Mouse (Mus musculus) hindbrain, embryonic 14.5 days (tissue): ENCODE measurements at regions not wholly inside any gene's neighbourhood (a gene's known extent, or its start where the extent isn't known, plus 50 kb on each side); places are given as distances from the start of the nearest gene placed in this dataset.

ENCODE experiments used
- ATAC-seq: fragments of 200-750 bp; cut with Nextera tagmentation; 2 replicates; pipeline ENCODE4 v1.8.0; 2017; ENCODE audit warnings: moderate number of reproducible peaks, mild to moderate bottlenecking, moderate TSS enrichment, moderate library complexity; ENCODE audit not compliant: low FRiP score
- DNase-seq: peaks from one replicate; pipeline ENCODE4 v3.0.0-alpha.2; 2015; ENCODE audit warnings: low spot score
- H3K27ac ChIP-seq: fragments of 300-500 bp; sonication (generic); 2 replicates; pipeline ENCODE4 v1.5.1; 2014; ENCODE audit warnings: mild to moderate bottlenecking, moderate library complexity
- H3K27me3 ChIP-seq: fragments of 300-500 bp; sonication (generic); 2 replicates; pipeline ENCODE4 v1.6.1; 2014; ENCODE audit warnings: mild to moderate bottlenecking, low read length, mixed read lengths; ENCODE audit not compliant: control insufficient read depth, insufficient read depth
- H3K36me3 ChIP-seq: fragments of 300-500 bp; sonication (generic); replicated peaks from 2 replicates; pipeline ENCODE4 v1.6.1; 2014; ENCODE audit not compliant: control insufficient read depth, insufficient read depth
- H3K4me1 ChIP-seq: fragments of 300-500 bp; sonication (generic); replicated peaks from 2 replicates; pipeline ENCODE4 v1.6.1; 2014; ENCODE audit warnings: antibody characterized with exemption, low read length, mixed read lengths; ENCODE audit not compliant: control insufficient read depth, insufficient read depth
- H3K4me2 ChIP-seq: fragments of 300-500 bp; sonication (generic); replicated peaks from 2 replicates; pipeline ENCODE4 v1.6.1; 2014; ENCODE audit warnings: mild to moderate bottlenecking, moderate library complexity
- H3K4me3 ChIP-seq: fragments of 300-500 bp; sonication (generic); replicated peaks from 2 replicates; pipeline ENCODE4 v1.5.1; 2014; ENCODE audit warnings: mild to moderate bottlenecking, low read length
- H3K9ac ChIP-seq: fragments of 300-500 bp; sonication (generic); 2 replicates; pipeline ENCODE4 v1.6.1; 2014
- H3K9me3 ChIP-seq: fragments of 300-500 bp; sonication (generic); 2 replicates; pipeline ENCODE4 v1.6.1; 2016; ENCODE audit warnings: low read length; ENCODE audit not compliant: control insufficient read depth
- WGBS: fragments of 180-500 bp; shearing (Covaris S2); extraction: QIAGEN DNeasy Blood & Tissue Kit; methylation state at CpG from one replicate; pipeline ENCODE4 v1.1.7; 2014; 5-methylcytosine and 5-hydroxymethylcytosine counted together

GRCm38 (mm10) chr5:106789136-106789535, 92.0 kb upstream of the Zfp644 start:
- Histone ChIP-seq H3K4me3 (no peak overlapping the region), H3K9me3 (no peaks in the 10 kb centered on the region), H3K27ac (no peak overlapping the region), H3K4me2 (no peak overlapping the region), H3K36me3 (no peaks in the 10 kb centered on the region), H3K4me1 (peaks cover 3% of the 10 kb centered on the region), H3K9ac (no peak overlapping the region), H3K27me3 (no peaks in the 10 kb centered on the region)
- WGBS: 49% methylated on average over 3 of the region's 3 CpGs
- ATAC-seq: no peak
- DNase-seq: peak; percentile 53

- Histone ChIP-seq H3K27me3 (no peaks in the 10 kb centered on the region), H3K36me3 (no peaks in the 10 kb centered on the region), H3K4me2 (no peak overlapping the region), H3K9me3 (no peaks in the 10 kb centered on the region), H3K27ac (no peak overlapping the region), H3K4me3 (no peak overlapping the region), H3K4me1 (peaks cover 7% of the 10 kb centered on the region), H3K9ac (no peak overlapping the region)
- ATAC-seq (no peak), DNase-seq (no peak)
- WGBS: 86% methylated on average over 2 of the region's 2 CpGs
These were observed 88.0 kb upstream of the Zfp644 start for GRCm38 (mm10) chr5:106785065-106785464.

GRCm38 (mm10) chr5:106783864-106784609, 87.0 kb upstream of the Zfp644 start:
- peak overlapping the region; percentile 15 for H3K4me3 ChIP-seq
- no peaks in the 10 kb centered on the region for H3K27me3 ChIP-seq
- H3K4me1 ChIP-seq: peaks cover 7% of the 10 kb centered on the region
- no peaks in the 10 kb centered on the region for H3K9me3 ChIP-seq
- H3K36me3 ChIP-seq: no peaks in the 10 kb centered on the region
- WGBS: 24% methylated on average over 11 of the region's 11 CpGs
- 0 out of 2 replicates have a peak overlapping the region, but pooled peaks have one; percentile 20 for H3K9ac ChIP-seq
- no peak overlapping the region for H3K27ac ChIP-seq
- H3K4me2 ChIP-seq: peak overlapping the region; percentile 48
- ATAC-seq: no peak
- no peak for DNase-seq

GRCm38 (mm10) chr5:106780749-106781148, 83.7 kb upstream of the Zfp644 start:
- DNase-seq (no peak), ATAC-seq (no peak)
- H3K9ac ChIP-seq: no peak overlapping the region
- H3K4me1 ChIP-seq: peaks cover 7% of the 10 kb centered on the region
- H3K27me3 ChIP-seq: no peaks in the 10 kb centered on the region
- WGBS: 91% methylated on average over 10 of the region's 10 CpGs
- no peak overlapping the region for H3K4me3 ChIP-seq
- no peak overlapping the region for H3K27ac ChIP-seq
- H3K4me2 ChIP-seq: no peak overlapping the region
- H3K36me3 ChIP-seq: no peaks in the 10 kb centered on the region
- no peaks in the 10 kb centered on the region for H3K9me3 ChIP-seq

- WGBS: 36% methylated on average over 8 of the region's 8 CpGs
- H3K4me1 ChIP-seq: no peaks in the 10 kb centered on the region
- DNase-seq (no peak), ATAC-seq (no peak)
- H3K4me2 ChIP-seq: no peak overlapping the region
- H3K4me3 ChIP-seq: no peak overlapping the region
- H3K9me3 ChIP-seq: no peaks in the 10 kb centered on the region
- H3K27me3 ChIP-seq: no peaks in the 10 kb centered on the region
- no peaks in the 10 kb centered on the region for H3K36me3 ChIP-seq
- H3K9ac ChIP-seq: no peak overlapping the region
- H3K27ac ChIP-seq: no peak overlapping the region
These were observed 81.2 kb upstream of the Zfp644 start for GRCm38 (mm10) chr5:106778176-106778781.

GRCm38 (mm10) chr5:106775010-106775693, 78.1 kb upstream of the Zfp644 start:
- DNase-seq (no peak), ATAC-seq (no peak)
- H3K4me3 ChIP-seq: no peak overlapping the region
- H3K9ac ChIP-seq: no peak overlapping the region
- H3K9me3 ChIP-seq: no peaks in the 10 kb centered on the region
- H3K36me3 ChIP-seq: no peaks in the 10 kb centered on the region
- no peaks in the 10 kb centered on the region for H3K27me3 ChIP-seq
- H3K27ac ChIP-seq: no peak overlapping the region
- H3K4me1 ChIP-seq: no peaks in the 10 kb centered on the region
- WGBS: 53% methylated on average over 5 of the region's 5 CpGs
- H3K4me2 ChIP-seq: no peak overlapping the region

GRCm38 (mm10) chr5:106773201-106773934, 76.3 kb upstream of the Zfp644 start:
- ATAC-seq (no peak), DNase-seq (no peak)
- no peak overlapping the region for H3K4me3 ChIP-seq
- no peaks in the 10 kb centered on the region for H3K4me1 ChIP-seq
- H3K9ac ChIP-seq: no peak overlapping the region
- 28% methylated on average over 3 of the region's 3 CpGs for WGBS
- no peak overlapping the region for H3K27ac ChIP-seq
- H3K27me3 ChIP-seq: no peaks in the 10 kb centered on the region
- H3K36me3 ChIP-seq: no peaks in the 10 kb centered on the region
- H3K9me3 ChIP-seq: no peaks in the 10 kb centered on the region
- H3K4me2 ChIP-seq: no peak overlapping the region

- DNase-seq (no peak), ATAC-seq (no peak)
- Histone ChIP-seq H3K9me3 (no peaks in the 10 kb centered on the region), H3K4me3 (no peak overlapping the region), H3K27me3 (no peaks in the 10 kb centered on the region), H3K4me2 (no peak overlapping the region), H3K9ac (no peak overlapping the region), H3K36me3 (no peaks in the 10 kb centered on the region), H3K4me1 (no peaks in the 10 kb centered on the region), H3K27ac (no peak overlapping the region)
- 92% methylated on average over 1 of the region's 1 CpGs for WGBS
These were observed 73.9 kb upstream of the Zfp644 start for GRCm38 (mm10) chr5:106771029-106771428.

GRCm38 (mm10) chr5:106765335-106765734, 68.2 kb upstream of the Zfp644 start:
- no peaks in the 10 kb centered on the region for H3K9me3 ChIP-seq
- no peak for ATAC-seq

More at GRCm38 (mm10) chr5:106765335-106765734, 68.2 kb upstream of the Zfp644 start:
- Histone ChIP-seq H3K4me3 (no peak overlapping the region), H3K9ac (no peak overlapping the region), H3K4me1 (no peaks in the 10 kb centered on the region), H3K36me3 (no peaks in the 10 kb centered on the region), H3K4me2 (no peak overlapping the region), H3K27me3 (no peaks in the 10 kb centered on the region), H3K27ac (no peak overlapping the region)
- WGBS: 93% methylated on average over 3 of the region's 3 CpGs
- DNase-seq: no peak
